Mouse (Mus musculus) heart, embryonic 11.5 days (tissue): ENCODE data around the gene Gse1. TPM values are rescaled to one million over a fixed set of nuclear protein-coding genes. Genes with fewer than 3 reads are reported as not detected.
A peak's percentile ranks its signal among the peaks of the same experiment; 100 is the strongest.

ENCODE experiments used
- ATAC-seq: fragments of 200-750 bp; cut with Nextera tagmentation; replicated peaks from 2 replicates; pipeline ENCODE4 v1.8.0; 2017; ENCODE audit warnings: moderate library complexity; ENCODE audit not compliant: insufficient number of reproducible peaks, low FRiP score, low TSS enrichment
- H3K27ac ChIP-seq: fragments of 300-500 bp; sonication (generic); 2 replicates; pipeline ENCODE4 v1.5.1; 2014; ENCODE audit warnings: mild to moderate bottlenecking, low read depth, low read length
- H3K27me3 ChIP-seq: fragments of 300-500 bp; sonication (generic); 2 replicates; pipeline ENCODE4 v1.6.1; 2014; ENCODE audit warnings: mild to moderate bottlenecking, low read length, mixed read lengths; ENCODE audit not compliant: control insufficient read depth, insufficient read depth
- H3K36me3 ChIP-seq: fragments of 300-500 bp; sonication (generic); 2 replicates; pipeline ENCODE4 v1.6.1; 2014; ENCODE audit warnings: mild to moderate bottlenecking, low read length, moderate library complexity, mixed read lengths; ENCODE audit not compliant: control insufficient read depth, insufficient read depth
- H3K4me1 ChIP-seq: fragments of 300-500 bp; sonication (generic); 2 replicates; pipeline ENCODE4 v1.6.1; 2014; ENCODE audit warnings: low read length; ENCODE audit not compliant: control insufficient read depth, insufficient read depth
- H3K4me2 ChIP-seq: fragments of 300-500 bp; sonication (generic); 2 replicates; pipeline ENCODE4 v1.6.1; 2014; ENCODE audit warnings: mild to moderate bottlenecking, moderate library complexity
- H3K4me3 ChIP-seq: fragments of 300-500 bp; sonication (generic); 2 replicates; pipeline ENCODE4 v1.5.1; 2014; ENCODE audit warnings: low read depth, low read length
- H3K9ac ChIP-seq: fragments of 300-500 bp; sonication (generic); 2 replicates; pipeline ENCODE4 v1.6.1; 2014; ENCODE audit warnings: mild to moderate bottlenecking, low read depth, low read length, moderate library complexity
- H3K9me3 ChIP-seq: fragments of 300-500 bp; sonication (generic); replicated peaks from 2 replicates; pipeline ENCODE4 v1.6.1; 2016; ENCODE audit warnings: low read length; ENCODE audit not compliant: control insufficient read depth
- WGBS: fragments of 180-500 bp; shearing (Covaris S2); extraction: QIAGEN DNeasy Blood & Tissue Kit; methylation state at CpG from one replicate; pipeline ENCODE4 v1.1.7; 2014; ENCODE audit not compliant: insufficient replicate concordance; 5-methylcytosine and 5-hydroxymethylcytosine counted together
- polyA plus RNA-seq: library from polyadenylated mRNA; unstranded; fragments of >200 nt; fragmentation: Nextera tagmentation; extraction: Ambion mirVana; gene quantifications from 2 replicates; pipeline ENCODE4 v1.2.1, GENCODE M21; 2014

Gse1 gene
- polyA plus RNA-seq, 1 experiment from 2014 or later = 12.8 TPM

DNA sequence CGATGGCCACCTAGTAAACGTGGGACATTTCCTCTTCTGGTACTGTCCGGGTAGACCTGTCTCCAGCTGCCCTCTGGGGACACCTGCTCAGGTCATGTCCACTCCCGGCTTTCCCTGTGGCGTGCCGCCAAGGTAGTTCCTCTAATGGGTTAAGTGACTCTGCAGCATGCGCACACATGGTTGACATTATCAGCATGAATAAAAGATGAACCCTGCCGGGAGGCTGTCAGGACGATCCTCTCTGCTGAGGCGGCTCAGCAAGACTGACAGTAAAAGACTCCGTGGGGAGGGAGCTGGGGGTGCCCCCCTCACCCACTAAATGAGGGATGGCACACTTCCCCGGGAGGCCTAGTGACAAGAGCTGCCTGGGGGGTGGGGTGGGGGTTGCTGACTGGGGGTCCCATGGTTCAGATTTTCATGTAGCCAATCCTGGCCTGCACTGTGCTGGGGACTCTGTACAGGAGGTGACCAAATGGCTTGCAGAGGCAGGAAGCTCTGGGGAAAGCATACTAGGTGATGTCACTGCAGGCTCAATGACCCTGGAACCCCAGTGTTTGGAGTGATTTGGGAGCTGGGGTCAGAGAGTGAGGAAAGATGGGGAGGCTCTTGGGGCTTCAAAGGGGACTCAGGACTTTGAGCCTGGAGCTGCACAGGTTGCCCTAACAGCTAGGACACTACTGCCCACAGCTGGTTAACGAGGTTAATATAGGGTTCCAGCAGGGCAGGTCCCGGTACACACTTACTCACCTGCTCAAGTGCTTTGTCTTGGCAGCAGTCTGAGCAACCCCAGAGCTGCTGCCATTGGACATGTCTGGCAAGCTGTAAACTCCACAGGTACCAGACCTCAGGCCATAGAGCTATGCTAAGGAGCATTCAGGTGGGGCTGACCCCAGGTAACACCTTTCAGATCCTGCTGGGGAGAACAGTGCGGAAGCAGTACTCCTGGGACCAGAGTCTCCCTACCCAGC, 169.5 kb downstream of the Gse1 start:
- no peaks in the 10 kb centered on the region for H3K9me3 ChIP-seq
- peaks cover 12% of the 10 kb centered on the region; the same call in 1 of the 2 replicates for H3K4me1 ChIP-seq
- no peak overlapping the region for H3K9ac ChIP-seq
- H3K36me3 ChIP-seq = no peaks in the 10 kb centered on the region
- H3K27me3 ChIP-seq = no peaks in the 10 kb centered on the region; the same call in 1 of the 2 replicates
- WGBS = 62% methylated on average over 15 of the region's 15 CpGs
- no peak for ATAC-seq
- no peak overlapping the region for H3K27ac ChIP-seq
- H3K4me3 ChIP-seq = no peak overlapping the region
- H3K4me2 ChIP-seq = no peak overlapping the region

DNA sequence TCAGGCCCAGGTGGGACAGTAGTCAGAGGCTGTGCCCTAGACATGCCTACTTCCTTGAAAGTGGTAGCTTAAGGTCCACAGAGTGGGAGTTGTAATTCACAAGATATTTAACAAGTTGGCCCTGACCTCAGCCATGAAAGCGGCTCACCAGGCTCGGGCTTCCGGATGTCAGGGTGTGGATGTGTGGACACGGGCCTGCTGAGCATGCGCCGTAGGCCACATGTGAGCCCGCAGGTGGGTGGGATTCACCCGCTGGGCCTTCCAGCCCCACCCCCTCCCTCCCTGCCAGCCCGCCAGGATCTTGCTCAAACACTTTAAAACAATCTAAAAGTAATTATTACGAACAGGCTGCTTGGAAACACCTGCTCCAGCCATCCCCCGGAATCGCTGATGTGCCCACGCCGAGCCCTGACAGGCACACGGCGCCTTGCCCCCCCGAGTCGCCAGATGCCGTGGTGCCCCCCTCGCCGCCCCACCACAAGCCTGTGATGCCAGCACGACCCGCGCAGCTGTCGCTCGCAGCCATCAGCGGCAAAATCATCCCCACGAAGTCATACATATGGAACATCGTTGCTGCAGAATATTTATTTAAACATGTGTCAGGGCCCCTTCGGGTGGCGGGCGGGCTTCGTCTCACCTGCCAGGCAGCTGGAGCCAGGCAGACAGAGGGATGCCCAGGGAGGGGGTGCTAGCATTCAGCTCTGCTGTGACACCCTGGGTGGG, 171.1 kb downstream of the Gse1 start:
- no peaks in the 10 kb centered on the region for H3K36me3 ChIP-seq
- ATAC-seq = no peak
- peaks cover 15% of the 10 kb centered on the region; the same call in 1 of the 2 replicates for H3K4me1 ChIP-seq
- H3K4me2 ChIP-seq = no peak overlapping the region
- H3K4me3 ChIP-seq = no peak overlapping the region
- no peaks in the 10 kb centered on the region for H3K9me3 ChIP-seq
- H3K27ac ChIP-seq = no peak overlapping the region
- no peak overlapping the region for H3K9ac ChIP-seq
- 53% methylated on average over 33 of the region's 33 CpGs for WGBS
- no peaks in the 10 kb centered on the region; the same call in 1 of the 2 replicates for H3K27me3 ChIP-seq

DNA sequence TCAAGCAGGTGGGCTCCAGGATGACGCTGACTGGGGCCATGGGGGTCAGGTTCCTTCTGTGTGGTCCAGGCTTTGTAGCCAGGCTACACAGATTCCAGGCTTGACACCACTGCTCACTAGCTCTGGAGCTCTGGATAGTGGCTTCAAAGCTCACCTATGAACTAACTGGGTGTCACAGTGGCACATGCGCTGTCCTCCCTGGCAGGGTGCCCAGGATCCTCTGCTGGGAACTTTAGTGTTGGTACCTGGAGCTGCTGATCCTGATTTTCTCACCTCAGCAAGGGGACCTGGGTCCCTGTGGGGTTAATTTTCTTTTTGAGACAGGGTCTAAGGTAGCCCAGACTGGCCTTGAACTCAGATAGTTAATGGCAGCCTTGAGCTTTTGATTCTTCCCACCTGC, 173.0 kb downstream of the Gse1 start:
- Histone ChIP-seq H3K27ac (no peak overlapping the region), H3K9ac (no peak overlapping the region), H3K9me3 (no peaks in the 10 kb centered on the region), H3K4me2 (no peak overlapping the region), H3K36me3 (no peaks in the 10 kb centered on the region), H3K4me1 (peaks cover 18% of the 10 kb centered on the region; the same call in 1 of the 2 replicates), H3K4me3 (no peak overlapping the region), H3K27me3 (no peaks in the 10 kb centered on the region; the same call in 1 of the 2 replicates)
- WGBS = 80% methylated on average over 2 of the region's 2 CpGs
- ATAC-seq = no peak

DNA sequence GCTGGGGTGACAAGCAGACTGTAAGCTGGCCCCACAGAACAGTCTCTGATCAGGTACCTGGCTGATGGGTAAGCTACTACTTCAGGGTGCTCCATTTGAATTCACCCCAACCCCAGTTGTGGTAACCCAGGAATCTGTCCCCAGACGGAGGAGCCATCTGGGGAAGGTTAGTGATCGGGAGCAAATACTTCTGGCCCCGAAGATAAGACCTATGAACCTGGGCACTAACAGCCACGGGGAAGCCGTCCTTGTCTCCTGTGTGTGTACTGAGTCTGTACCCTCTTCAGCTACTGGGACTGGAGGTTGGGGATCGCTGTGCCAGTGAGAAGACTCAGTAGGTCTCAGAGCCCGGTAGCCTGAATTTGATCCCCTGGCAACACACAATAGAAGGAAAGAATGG, 173.5 kb downstream of the Gse1 start:
- Histone ChIP-seq H3K36me3 (no peaks in the 10 kb centered on the region), H3K4me1 (peaks cover 18% of the 10 kb centered on the region; the same call in 1 of the 2 replicates), H3K9ac (no peak overlapping the region), H3K4me2 (no peak overlapping the region), H3K27me3 (no peaks in the 10 kb centered on the region; the same call in 1 of the 2 replicates), H3K9me3 (no peaks in the 10 kb centered on the region), H3K4me3 (no peak overlapping the region), H3K27ac (no peak overlapping the region)
- WGBS = 78% methylated on average over 7 of the region's 7 CpGs
- no peak for ATAC-seq

DNA sequence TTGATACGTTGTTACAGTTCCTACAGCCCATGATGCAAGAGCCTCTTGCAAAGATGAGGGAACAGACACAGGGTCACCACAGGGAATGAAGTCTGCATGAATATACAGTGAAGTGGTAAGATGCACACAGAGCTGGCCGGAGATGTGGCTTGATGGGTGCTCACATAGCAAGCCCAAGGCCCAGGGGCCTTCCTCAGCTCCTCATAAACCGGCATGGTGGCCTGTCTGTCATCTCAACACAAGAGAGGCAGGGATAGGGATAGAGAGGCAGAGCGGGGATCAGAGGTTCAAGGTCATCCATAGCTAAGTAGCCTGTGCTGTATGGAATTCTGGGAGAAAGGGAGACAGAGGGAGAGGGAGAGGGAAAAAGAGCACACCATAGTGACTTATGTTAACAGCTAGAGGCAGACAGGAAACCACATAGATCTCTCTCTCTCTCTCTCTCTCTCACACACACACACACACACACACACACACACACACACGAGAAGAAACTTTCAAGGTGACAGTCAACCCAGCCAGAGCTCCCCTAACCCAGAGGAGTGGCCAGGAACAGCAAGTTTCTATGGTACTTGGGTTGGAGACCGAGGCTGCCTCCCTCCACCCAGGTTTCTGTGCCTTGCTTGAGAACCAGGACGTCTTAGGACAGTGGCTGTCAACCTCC, 175.5 kb downstream of the Gse1 start:
- H3K9me3 ChIP-seq = no peaks in the 10 kb centered on the region
- no peak overlapping the region for H3K27ac ChIP-seq
- no peak overlapping the region for H3K4me3 ChIP-seq
- WGBS = 67% methylated on average over 7 of the region's 7 CpGs
- ATAC-seq = no peak
- H3K4me2 ChIP-seq = no peak overlapping the region
- H3K27me3 ChIP-seq = no peaks in the 10 kb centered on the region; the same call in 1 of the 2 replicates
- peaks cover 21% of the 10 kb centered on the region for H3K4me1 ChIP-seq
- H3K36me3 ChIP-seq = no peaks in the 10 kb centered on the region
- H3K9ac ChIP-seq = peak overlapping the region; percentile 22; the same call in 1 of the 2 replicates

DNA sequence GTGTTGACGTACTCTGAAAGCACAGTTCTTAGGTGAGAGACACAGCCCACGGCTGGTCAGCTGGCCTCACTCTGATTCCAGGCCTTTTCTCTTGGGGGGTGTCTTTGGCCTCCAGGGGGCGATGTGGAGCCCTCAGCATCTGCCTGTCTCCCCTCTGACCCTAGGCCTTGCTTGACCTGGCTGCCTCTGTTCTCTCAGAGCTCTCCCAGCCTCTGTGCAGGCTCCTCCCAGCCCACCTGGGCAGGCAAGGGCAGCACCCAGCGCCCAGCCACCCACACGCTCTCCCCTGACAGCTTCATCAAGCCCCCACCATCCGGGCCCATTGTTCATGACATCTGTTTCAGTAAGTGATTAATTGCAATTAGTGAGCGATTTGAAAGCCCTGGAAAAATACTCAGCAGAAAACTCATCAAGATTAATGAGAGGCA, 176.4 kb downstream of the Gse1 start:
- H3K4me1 ChIP-seq = peaks cover 27% of the 10 kb centered on the region
- no peak overlapping the region for H3K27ac ChIP-seq
- H3K4me3 ChIP-seq = no peak overlapping the region
- no peak overlapping the region for H3K9ac ChIP-seq
- no peak overlapping the region for H3K4me2 ChIP-seq
- 53% methylated on average over 7 of the region's 7 CpGs for WGBS
- ATAC-seq = no peak
- H3K9me3 ChIP-seq = no peaks in the 10 kb centered on the region
- no peaks in the 10 kb centered on the region for H3K36me3 ChIP-seq
- no peaks in the 10 kb centered on the region; the same call in 1 of the 2 replicates for H3K27me3 ChIP-seq

DNA sequence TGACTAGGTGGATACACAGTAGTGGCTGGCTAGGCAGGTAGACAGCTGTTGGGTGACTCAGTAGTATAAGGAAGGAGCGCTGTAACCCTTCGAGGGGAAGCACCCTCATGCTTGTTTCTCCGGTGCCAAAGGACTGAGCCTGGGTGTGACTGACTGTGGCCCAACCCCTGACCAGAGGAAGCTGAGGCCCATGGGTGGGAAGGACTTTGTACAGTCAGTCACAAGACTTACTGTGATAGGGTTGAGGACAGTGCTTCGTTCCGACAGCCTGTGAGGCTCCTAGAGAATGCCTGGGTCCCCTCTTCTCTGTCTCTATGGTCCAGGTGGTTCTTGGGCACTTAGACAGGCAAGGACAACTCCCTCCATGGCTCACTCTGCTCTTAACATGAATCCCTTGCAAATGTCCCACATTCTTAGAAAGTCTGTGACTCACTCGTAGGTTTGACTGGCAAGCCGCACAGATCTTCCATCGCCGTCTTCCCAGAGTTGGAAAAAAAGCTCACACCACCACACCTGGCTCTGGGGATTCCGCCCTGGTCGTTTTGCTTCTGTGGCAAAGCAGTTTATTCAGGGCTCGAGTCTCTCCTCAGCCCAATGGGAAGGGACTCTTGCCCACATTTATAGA, 177.9 kb downstream of the Gse1 start:
- H3K36me3 ChIP-seq = no peaks in the 10 kb centered on the region
- H3K9ac ChIP-seq = no peak overlapping the region
- peaks cover 27% of the 10 kb centered on the region for H3K4me1 ChIP-seq
- H3K9me3 ChIP-seq = no peaks in the 10 kb centered on the region
- peaks cover 2% of the 10 kb centered on the region; the same call in 1 of the 2 replicates for H3K27me3 ChIP-seq
- no peak overlapping the region for H3K4me2 ChIP-seq
- ATAC-seq = no peak
- WGBS = 86% methylated on average over 12 of the region's 12 CpGs
- no peak overlapping the region for H3K27ac ChIP-seq
- no peak overlapping the region for H3K4me3 ChIP-seq
